ENCODE assay signal across 16 mouse cellular contexts in genomic region chr16:65234404-65234803, GRCm38 (mm10).
"Had no signal": no experiment of that assay in that cellular context is flagged by ENCODE, and none has a peak within 500 bp of the region (broad histone marks: within the 10 kb centered on the region; RNA-seq: fewer than 3 reads in every experiment).

No protein-coding gene starts in this region.

- H3K27ac ChIP-seq: neural tube, embryonic 13.5 days; neural tube, embryonic 15.5 days; stomach, embryonic 15.5 days; stomach, postnatal 0 days had no signal

- DNase-seq: retina, postnatal 1 day; right cerebral cortex, adult 18-20 months; right cerebral cortex, postnatal 14 days; right cerebral cortex, postnatal 25 days; right cerebral cortex, postnatal 4 days; spleen, adult 18-20 months; thymus, adult 18-20 months; thymus, adult 2 months; thymus, postnatal 14 days; thymus, postnatal 25 days; thymus, postnatal 36 days; thymus, postnatal 4 days had no signal

- H3K4me2 ChIP-seq: neural tube, embryonic 13.5 days; neural tube, embryonic 15.5 days; stomach, embryonic 15.5 days had no signal

- H3K36me3 ChIP-seq: neural tube, embryonic 13.5 days; neural tube, embryonic 15.5 days; stomach, embryonic 15.5 days had no signal

- H3K4me1 ChIP-seq: neural tube, embryonic 13.5 days; neural tube, embryonic 15.5 days; stomach, embryonic 15.5 days had no signal

- H3K4me3 ChIP-seq: neural tube, embryonic 13.5 days; neural tube, embryonic 15.5 days; stomach, embryonic 15.5 days had no signal

- H3K9ac ChIP-seq: neural tube, embryonic 13.5 days; neural tube, embryonic 15.5 days; stomach, embryonic 15.5 days had no signal

- H3K27me3 ChIP-seq: neural tube, embryonic 13.5 days; neural tube, embryonic 15.5 days; stomach, embryonic 15.5 days had no signal

- H3K9me3 ChIP-seq: neural tube, embryonic 13.5 days; neural tube, embryonic 15.5 days; stomach, embryonic 15.5 days had no signal
